Mouse (Mus musculus) liver, embryonic 11.5 days (tissue): Measurements from ENCODE around the gene Wwc2. TPM values are rescaled to one million over a fixed set of nuclear protein-coding genes. Genes with fewer than 3 reads are reported as not detected.

Source experiments
- ATAC-seq: fragments of 200-750 bp; cut with Nextera tagmentation; replicated peaks from 2 replicates; pipeline ENCODE4 v1.8.0; 2017; ENCODE audit warnings: moderate number of reproducible peaks, mild to moderate bottlenecking, moderate TSS enrichment, moderate library complexity; ENCODE audit not compliant: low FRiP score
- DNase-seq: peaks from one replicate; pipeline ENCODE4 v3.0.0-alpha.2; 2017; ENCODE audit warnings: low spot score
- H3K27ac ChIP-seq: fragments of 300-500 bp; sonication (generic); 2 replicates; pipeline ENCODE4 v1.5.1; 2014; ENCODE audit warnings: mild to moderate bottlenecking, low read depth, low read length, control low read depth
- H3K27me3 ChIP-seq: fragments of 300-500 bp; sonication (generic); replicated peaks from 2 replicates; pipeline ENCODE4 v1.6.1; 2014; ENCODE audit warnings: low read length, mixed read lengths; ENCODE audit not compliant: control insufficient read depth, insufficient read depth
- H3K36me3 ChIP-seq: fragments of 300-500 bp; sonication (generic); 2 replicates; pipeline ENCODE4 v1.6.1; 2014; ENCODE audit warnings: mild to moderate bottlenecking, low read length, moderate library complexity, mixed read lengths; ENCODE audit not compliant: control insufficient read depth, insufficient read depth
- H3K4me1 ChIP-seq: fragments of 300-500 bp; sonication (generic); replicated peaks from 2 replicates; pipeline ENCODE4 v1.6.1; 2014; ENCODE audit warnings: low read length, mixed read lengths; ENCODE audit not compliant: control insufficient read depth, insufficient read depth
- H3K4me2 ChIP-seq: fragments of 300-500 bp; sonication (generic); 2 replicates; pipeline ENCODE4 v1.6.1; 2014; ENCODE audit warnings: mild to moderate bottlenecking, control low read depth, moderate library complexity
- H3K4me3 ChIP-seq: fragments of 300-500 bp; sonication (generic); 2 replicates; pipeline ENCODE4 v1.5.1; 2014; ENCODE audit warnings: low read depth, low read length, control low read depth
- H3K9ac ChIP-seq: fragments of 300-500 bp; sonication (generic); 2 replicates; pipeline ENCODE4 v1.6.1; 2014; ENCODE audit warnings: low read depth, low read length, control low read depth
- H3K9me3 ChIP-seq: fragments of 300-500 bp; sonication (generic); 2 replicates; pipeline ENCODE4 v1.6.1; 2016; ENCODE audit warnings: low read length, inconsistent platforms, mixed read lengths; ENCODE audit not compliant: control insufficient read depth
- WGBS: fragments of 180-500 bp; shearing (Covaris S2); extraction: QIAGEN DNeasy Blood & Tissue Kit; methylation state at CpG from one replicate; pipeline ENCODE4 v1.1.7; 2014; 5-methylcytosine and 5-hydroxymethylcytosine counted together
- polyA plus RNA-seq: library from polyadenylated mRNA; unstranded; fragments of >200 nt; fragmentation: Nextera tagmentation; extraction: Ambion mirVana; gene quantifications from 2 replicates; pipeline ENCODE4 v1.2.1, GENCODE M21; 2014

Wwc2 gene
- polyA plus RNA-seq, 1 experiment from 2014 or later = 7.3 TPM

- WGBS = 44% methylated on average over 3 of the region's 3 CpGs
- H3K36me3 ChIP-seq = peaks cover 8% of the 10 kb centered on the region
- ATAC-seq = no peak
- DNase-seq = no peak
- no peaks in the 10 kb centered on the region for H3K27me3 ChIP-seq
- no peaks in the 10 kb centered on the region for H3K4me1 ChIP-seq
- H3K9me3 ChIP-seq = no peaks in the 10 kb centered on the region
- H3K4me2 ChIP-seq = no peak overlapping the region
- no peak overlapping the region for H3K4me3 ChIP-seq
- no peak overlapping the region for H3K9ac ChIP-seq
- no peak overlapping the region for H3K27ac ChIP-seq
These were observed 112.2 kb downstream of the Wwc2 start for GRCm38 (mm10) chr8:47878516-47878915.

DNA sequence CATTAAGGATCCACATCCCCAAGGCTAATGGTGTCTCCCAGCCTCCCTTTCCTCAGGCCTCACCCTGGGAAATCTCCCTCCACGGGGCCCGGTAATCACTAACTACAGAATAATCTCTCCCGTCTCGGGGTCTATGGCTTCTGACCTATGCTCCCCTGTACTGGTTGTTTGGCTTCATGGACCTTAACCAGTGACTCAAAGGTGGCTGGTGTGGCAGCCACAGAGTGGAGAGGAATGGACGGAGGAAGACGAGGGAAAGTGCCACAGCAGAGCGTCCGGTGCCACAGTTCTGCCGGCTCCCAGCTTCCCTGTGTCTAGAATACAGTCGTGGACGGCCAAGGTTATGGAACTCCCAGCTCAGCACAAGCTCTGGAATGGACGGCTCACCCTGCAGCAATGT lies 114.9 kb downstream of the Wwc2 start:
- ATAC-seq (no peak), DNase-seq (no peak)
- H3K27me3 ChIP-seq = no peaks in the 10 kb centered on the region
- no peak overlapping the region for H3K4me2 ChIP-seq
- H3K36me3 ChIP-seq = peaks cover 3% of the 10 kb centered on the region; the same call in 1 of the 2 replicates
- no peak overlapping the region for H3K9ac ChIP-seq
- no peaks in the 10 kb centered on the region for H3K4me1 ChIP-seq
- H3K4me3 ChIP-seq = no peak overlapping the region
- H3K9me3 ChIP-seq = no peaks in the 10 kb centered on the region
- H3K27ac ChIP-seq = no peak overlapping the region
- WGBS = 91% methylated on average over 12 of the region's 12 CpGs

DNA sequence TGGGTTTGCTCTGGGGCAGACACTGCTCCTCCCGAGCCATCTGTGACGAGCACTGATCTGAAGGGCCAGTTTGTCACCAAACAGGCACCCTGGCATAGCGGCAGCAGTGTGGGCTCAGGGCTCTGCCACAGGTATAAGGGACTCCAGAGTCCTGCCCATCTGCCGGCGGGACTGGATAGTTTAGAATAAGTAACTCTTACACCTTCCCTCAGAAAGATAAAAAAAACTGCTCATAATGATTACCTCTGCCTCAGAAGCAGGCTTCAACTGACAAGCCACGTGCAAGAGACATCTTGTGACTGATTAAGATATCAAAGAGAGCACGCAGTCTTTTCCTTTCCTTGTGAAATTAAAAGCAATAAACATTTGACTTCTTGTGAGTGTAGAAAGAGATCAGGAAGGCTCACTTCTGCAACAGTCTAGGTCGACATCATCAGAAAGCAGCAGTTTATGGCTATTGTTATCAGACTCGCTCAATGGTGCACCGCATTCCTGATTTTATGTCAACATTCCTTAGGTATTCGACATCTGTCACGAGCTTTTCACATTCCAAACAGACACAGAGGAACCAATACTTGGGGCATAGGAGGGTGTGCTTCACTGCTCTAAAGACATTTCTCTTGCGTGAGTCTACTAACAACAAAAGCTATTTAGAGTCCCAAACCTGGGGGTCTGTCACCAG lies 116.1 kb downstream of the Wwc2 start:
- DNase-seq (no peak), ATAC-seq (no peak)
- Histone ChIP-seq H3K9me3 (no peaks in the 10 kb centered on the region), H3K27ac (no peak overlapping the region), H3K9ac (no peak overlapping the region), H3K36me3 (peaks cover 3% of the 10 kb centered on the region; the same call in 1 of the 2 replicates), H3K4me3 (no peak overlapping the region), H3K4me2 (no peak overlapping the region), H3K27me3 (no peaks in the 10 kb centered on the region), H3K4me1 (no peaks in the 10 kb centered on the region)
- WGBS = 70% methylated on average over 13 of the region's 13 CpGs

GRCm38 (mm10) chr8:47872361-47873107 lies 118.2 kb downstream of the Wwc2 start:
- ATAC-seq (peak; percentile 41), DNase-seq (no peak)
- Histone ChIP-seq H3K4me1 (no peaks in the 10 kb centered on the region), H3K9ac (no peak overlapping the region), H3K27me3 (no peaks in the 10 kb centered on the region), H3K4me3 (no peak overlapping the region), H3K4me2 (no peak overlapping the region), H3K36me3 (peaks cover 5% of the 10 kb centered on the region; the same call in 1 of the 2 replicates), H3K9me3 (no peaks in the 10 kb centered on the region), H3K27ac (no peak overlapping the region)
- 48% methylated on average over 13 of the region's 13 CpGs for WGBS

GRCm38 (mm10) chr8:47867067-47867466 lies 123.7 kb downstream of the Wwc2 start:
- Histone ChIP-seq H3K27ac (no peak overlapping the region), H3K9ac (no peak overlapping the region), H3K4me2 (no peak overlapping the region), H3K4me1 (no peaks in the 10 kb centered on the region), H3K4me3 (no peak overlapping the region), H3K9me3 (no peaks in the 10 kb centered on the region), H3K27me3 (no peaks in the 10 kb centered on the region), H3K36me3 (peaks cover 9% of the 10 kb centered on the region; the same call in 1 of the 2 replicates)
- ATAC-seq (0 out of 2 replicates have a peak, but pooled peaks have one; percentile 39), DNase-seq (peak; percentile 68)
- 37% methylated on average over 8 of the region's 8 CpGs for WGBS

GRCm38 (mm10) chr8:47866568-47866967 lies 124.2 kb downstream of the Wwc2 start:
- no peak for DNase-seq
- ATAC-seq = no peak
- no peaks in the 10 kb centered on the region for H3K9me3 ChIP-seq
- H3K4me1 ChIP-seq = no peaks in the 10 kb centered on the region
- peaks cover 9% of the 10 kb centered on the region; the same call in 1 of the 2 replicates for H3K36me3 ChIP-seq
- H3K9ac ChIP-seq = no peak overlapping the region
- no peak overlapping the region for H3K27ac ChIP-seq
- H3K27me3 ChIP-seq = no peaks in the 10 kb centered on the region
- 85% methylated on average over 8 of the region's 8 CpGs for WGBS
- no peak overlapping the region for H3K4me3 ChIP-seq
- no peak overlapping the region for H3K4me2 ChIP-seq

DNA sequence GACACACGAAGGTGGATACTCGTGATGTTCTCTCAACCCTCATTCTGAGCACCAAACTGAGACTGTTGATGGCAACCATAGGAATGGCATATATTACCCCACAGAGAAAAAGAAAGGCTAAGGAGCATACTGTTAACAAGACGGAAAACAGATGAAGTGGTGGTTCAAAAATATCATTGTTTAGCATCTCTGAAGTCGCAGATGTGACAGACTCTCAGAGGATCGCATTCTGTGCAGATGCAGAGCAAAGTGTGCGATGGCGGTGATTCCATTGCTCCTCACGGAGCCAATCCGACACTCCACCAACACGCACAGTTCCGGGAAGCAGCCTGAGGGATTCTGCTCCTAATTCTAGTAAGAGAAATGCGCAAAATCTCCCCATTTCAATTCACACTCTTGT lies 131.5 kb downstream of the Wwc2 start:
- Histone ChIP-seq H3K4me2 (no peak overlapping the region), H3K9ac (no peak overlapping the region), H3K27ac (no peak overlapping the region), H3K4me3 (no peak overlapping the region), H3K27me3 (no peaks in the 10 kb centered on the region), H3K36me3 (peaks cover 5% of the 10 kb centered on the region; the same call in 1 of the 2 replicates), H3K4me1 (no peaks in the 10 kb centered on the region), H3K9me3 (no peaks in the 10 kb centered on the region)
- no peak for ATAC-seq
- DNase-seq = no peak
- 93% methylated on average over 12 of the region's 12 CpGs for WGBS

DNA sequence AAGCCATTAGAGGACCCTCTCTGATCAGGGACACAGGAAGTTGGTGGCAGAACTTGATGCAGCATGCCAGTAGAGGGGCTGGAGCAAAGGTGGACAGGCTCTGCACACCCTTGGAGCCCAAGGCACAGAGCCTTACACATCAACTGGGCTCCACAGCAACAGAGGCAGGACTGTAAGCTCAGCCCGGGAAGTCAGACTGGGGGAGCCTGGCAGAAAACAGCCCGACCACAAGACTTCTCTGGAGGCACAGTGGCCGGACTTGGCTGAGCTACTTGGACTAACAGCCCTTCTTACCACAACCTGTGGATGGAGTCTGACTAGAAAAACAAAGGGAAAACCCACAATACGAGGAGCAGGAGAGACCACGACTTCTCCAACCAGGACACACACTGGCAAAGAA lies 137.4 kb downstream of the Wwc2 start:
- Histone ChIP-seq H3K36me3 (0 out of 2 replicates have a peak, but pooled peaks cover 5% of the 10 kb centered on the region), H3K27ac (no peak overlapping the region), H3K9me3 (no peaks in the 10 kb centered on the region), H3K9ac (no peak overlapping the region), H3K27me3 (no peaks in the 10 kb centered on the region), H3K4me1 (no peaks in the 10 kb centered on the region), H3K4me2 (no peak overlapping the region), H3K4me3 (no peak overlapping the region)
- DNase-seq = no peak
- ATAC-seq = no peak
- 85% methylated on average over 5 of the region's 5 CpGs for WGBS
